34 mouse cellular contexts compared by ENCODE assay signal in genomic region chr1:136605790-136606189, GRCm38 (mm10). TPM values are rescaled to one million over a fixed set of nuclear protein-coding genes. Genes with fewer than 3 reads are reported as not detected.
A peak's percentile ranks its signal among the peaks of the same experiment; 100 is the strongest.
DNase-seq lines count a peak whose midpoint lies in the region; ATAC-seq lines count a peak whose summit lies in the region.
"Had no signal": no experiment of that assay in that cellular context is flagged by ENCODE, and none has a peak within 500 bp of the region (broad histone marks: within the 10 kb centered on the region; RNA-seq: fewer than 3 reads in every experiment).

No protein-coding gene starts in this region.

- H3K9ac ChIP-seq in liver, embryonic 16.5 days (ENCODE audit: low read depth, low read length): no peak overlapping the region
- no peak overlapping the region for H3K9ac ChIP-seq in liver, embryonic 12.5 days
- H3K9ac ChIP-seq in embryonic facial prominence, embryonic 11.5 days (replicated peaks; ENCODE audit: low read length): no peak overlapping the region
- no peak overlapping the region for H3K9ac ChIP-seq in stomach, embryonic 15.5 days
- no peak overlapping the region for H3K9ac ChIP-seq in heart, embryonic 11.5 days (ENCODE audit: low read depth, low read length)
- H3K9ac ChIP-seq in kidney, embryonic 15.5 days: no peak overlapping the region
- H3K9ac ChIP-seq: heart, embryonic 13.5 days; hindbrain, embryonic 15.5 days; limb, embryonic 15.5 days; liver, embryonic 14.5 days; lung, embryonic 15.5 days; neural tube, embryonic 13.5 days had no signal

- H3K4me1 ChIP-seq in liver, embryonic 16.5 days (ENCODE audit: control insufficient read depth, low read depth, low read length): no peaks in the 10 kb centered on the region
- peaks cover 9% of the 10 kb centered on the region; the same call in 1 of the 2 replicates for H3K4me1 ChIP-seq in liver, embryonic 12.5 days
- H3K4me1 ChIP-seq in embryonic facial prominence, embryonic 11.5 days (ENCODE audit: control insufficient read depth, insufficient read depth, low read length): no peaks in the 10 kb centered on the region
- no peaks in the 10 kb centered on the region for H3K4me1 ChIP-seq in stomach, embryonic 15.5 days
- no peaks in the 10 kb centered on the region for H3K4me1 ChIP-seq in heart, embryonic 11.5 days (ENCODE audit: control insufficient read depth, insufficient read depth, low read length)
- no peaks in the 10 kb centered on the region for H3K4me1 ChIP-seq in kidney, embryonic 15.5 days
- H3K4me1 ChIP-seq: heart, embryonic 13.5 days; hindbrain, embryonic 10.5 days; hindbrain, embryonic 15.5 days; limb, embryonic 10.5 days; limb, embryonic 15.5 days; neural tube, embryonic 13.5 days had no signal

- peak; percentile 43 for DNase-seq in brain, adult 2 months (ENCODE audit: low read depth, low spot score)
- peak; percentile 17 for DNase-seq in embryonic facial prominence, embryonic 11.5 days (ENCODE audit: low spot score)
- DNase-seq: adrenal gland, postnatal 14 days; cerebellum, adult 11-12 months; cerebellum, adult 9-11 months; gastrocnemius, adult 2 months; gastrocnemius, postnatal 36 days; heart, adult 2 months; heart, postnatal 10 days; kidney, adult 9 months; kidney, postnatal 14 days; layer of hippocampus, adult 9-11 months; retina, postnatal 1 day; spleen, adult 18-20 months; thymus, postnatal 4 days had no signal

- H3K27ac ChIP-seq in liver, embryonic 16.5 days (ENCODE audit: low read length): no peak overlapping the region
- H3K27ac ChIP-seq in liver, embryonic 12.5 days: no peak overlapping the region
- no peak overlapping the region for H3K27ac ChIP-seq in embryonic facial prominence, embryonic 11.5 days (replicated peaks; ENCODE audit: low read depth, low read length)
- no peak overlapping the region for H3K27ac ChIP-seq in stomach, embryonic 15.5 days
- H3K27ac ChIP-seq in heart, embryonic 11.5 days (ENCODE audit: low read depth, low read length): no peak overlapping the region
- no peak overlapping the region for H3K27ac ChIP-seq in kidney, embryonic 15.5 days
- H3K27ac ChIP-seq: gastrocnemius, adult 2 months; heart, adult 2 months; heart, embryonic 13.5 days; hindbrain, embryonic 10.5 days; hindbrain, embryonic 15.5 days; limb, embryonic 10.5 days; limb, embryonic 15.5 days; liver, embryonic 14.5 days; lung, embryonic 15.5 days; neural tube, embryonic 13.5 days had no signal

- H3K4me3 ChIP-seq in liver, embryonic 16.5 days (ENCODE audit: low read depth, low read length): no peak overlapping the region
- no peak overlapping the region for H3K4me3 ChIP-seq in liver, embryonic 12.5 days
- no peak overlapping the region for H3K4me3 ChIP-seq in embryonic facial prominence, embryonic 11.5 days (ENCODE audit: low read depth, low read length)
- no peak overlapping the region for H3K4me3 ChIP-seq in stomach, embryonic 15.5 days (replicated peaks)
- H3K4me3 ChIP-seq in heart, embryonic 11.5 days (ENCODE audit: low read depth, low read length): no peak overlapping the region
- H3K4me3 ChIP-seq in kidney, embryonic 15.5 days (replicated peaks): no peak overlapping the region
- H3K4me3 ChIP-seq: gastrocnemius, adult 2 months; heart, adult 2 months; heart, embryonic 13.5 days; hindbrain, embryonic 10.5 days; hindbrain, embryonic 15.5 days; limb, embryonic 10.5 days; limb, embryonic 15.5 days; lung, embryonic 15.5 days; myocyte; neural tube, embryonic 13.5 days had no signal

- no peaks in the 10 kb centered on the region for H3K27me3 ChIP-seq in liver, embryonic 16.5 days (ENCODE audit: control insufficient read depth, insufficient read depth, low read depth, low read length)
- H3K27me3 ChIP-seq in liver, embryonic 12.5 days (replicated peaks): no peaks in the 10 kb centered on the region
- H3K27me3 ChIP-seq in embryonic facial prominence, embryonic 11.5 days (ENCODE audit: control insufficient read depth, insufficient read depth, low read length): no peaks in the 10 kb centered on the region
- H3K27me3 ChIP-seq in stomach, embryonic 15.5 days (replicated peaks): no peaks in the 10 kb centered on the region
- H3K27me3 ChIP-seq in heart, embryonic 11.5 days (ENCODE audit: control insufficient read depth, insufficient read depth, low read length): no peaks in the 10 kb centered on the region
- no peaks in the 10 kb centered on the region for H3K27me3 ChIP-seq in kidney, embryonic 15.5 days
- H3K27me3 ChIP-seq: heart, embryonic 13.5 days; hindbrain, embryonic 15.5 days; limb, embryonic 15.5 days; lung, embryonic 15.5 days; neural tube, embryonic 13.5 days had no signal

- WGBS in liver, embryonic 16.5 days (ENCODE audit: insufficient replicate concordance): 50% methylated on average over 9 of the region's 9 CpGs
- WGBS in liver, embryonic 12.5 days (ENCODE audit: insufficient replicate concordance): 65% methylated on average over 9 of the region's 9 CpGs
- WGBS in embryonic facial prominence, embryonic 11.5 days: 75% methylated on average over 9 of the region's 9 CpGs
- WGBS in stomach, embryonic 15.5 days: 56% methylated on average over 9 of the region's 9 CpGs
- 72% methylated on average over 9 of the region's 9 CpGs for WGBS in heart, embryonic 11.5 days (ENCODE audit: insufficient replicate concordance)
- 76% methylated on average over 9 of the region's 9 CpGs for WGBS in kidney, embryonic 15.5 days

- no peaks in the 10 kb centered on the region for H3K36me3 ChIP-seq in liver, embryonic 16.5 days (ENCODE audit: control insufficient read depth, insufficient read depth)
- H3K36me3 ChIP-seq in liver, embryonic 12.5 days: no peaks in the 10 kb centered on the region
- no peaks in the 10 kb centered on the region for H3K36me3 ChIP-seq in embryonic facial prominence, embryonic 11.5 days (replicated peaks; ENCODE audit: control insufficient read depth, insufficient read depth, low read depth, low read length)
- no peaks in the 10 kb centered on the region for H3K36me3 ChIP-seq in stomach, embryonic 15.5 days
- H3K36me3 ChIP-seq in heart, embryonic 11.5 days (ENCODE audit: control insufficient read depth, insufficient read depth, low read length): no peaks in the 10 kb centered on the region
- no peaks in the 10 kb centered on the region for H3K36me3 ChIP-seq in kidney, embryonic 15.5 days
- H3K36me3 ChIP-seq: heart, embryonic 13.5 days; hindbrain, embryonic 10.5 days; hindbrain, embryonic 15.5 days; limb, embryonic 10.5 days; limb, embryonic 15.5 days; lung, embryonic 15.5 days; neural tube, embryonic 13.5 days had no signal

- no peak overlapping the region for H3K4me2 ChIP-seq in liver, embryonic 16.5 days (ENCODE audit: low read depth, low read length)
- H3K4me2 ChIP-seq in liver, embryonic 12.5 days: no peak overlapping the region
- no peak overlapping the region for H3K4me2 ChIP-seq in embryonic facial prominence, embryonic 11.5 days (ENCODE audit: low read depth, low read length)
- H3K4me2 ChIP-seq in stomach, embryonic 15.5 days: no peak overlapping the region
- no peak overlapping the region for H3K4me2 ChIP-seq in heart, embryonic 11.5 days
- no peak overlapping the region for H3K4me2 ChIP-seq in kidney, embryonic 15.5 days
- H3K4me2 ChIP-seq: heart, embryonic 13.5 days; hindbrain, embryonic 15.5 days; limb, embryonic 15.5 days; lung, embryonic 15.5 days; midbrain, embryonic 11.5 days; neural tube, embryonic 13.5 days had no signal

- 0 out of 2 replicates have a peak, but pooled peaks have one; percentile 21 for ATAC-seq in liver, embryonic 16.5 days (ENCODE audit: low read depth)
- no peak for ATAC-seq in liver, embryonic 12.5 days
- no peak for ATAC-seq in embryonic facial prominence, embryonic 11.5 days (replicated peaks; ENCODE audit: insufficient number of reproducible peaks, low FRiP score, low TSS enrichment, low read depth)
- peak; percentile 65 for ATAC-seq in stomach, embryonic 15.5 days (ENCODE audit: insufficient read depth, low FRiP score, low read depth)
- no peak for ATAC-seq in heart, embryonic 11.5 days (replicated peaks; ENCODE audit: insufficient number of reproducible peaks, low FRiP score, low TSS enrichment)
- no peak for ATAC-seq in kidney, embryonic 15.5 days (replicated peaks; ENCODE audit: low FRiP score)
- ATAC-seq: CD4-positive, CD25-positive, alpha-beta regulatory T cell, adult 4 months; forebrain, embryonic 14.5 days; inflammation-experienced regulatory T-cells, adult 6 months; midbrain, embryonic 16.5 days had no signal

- H3K9me3 ChIP-seq in liver, embryonic 16.5 days (replicated peaks; ENCODE audit: control insufficient read depth, low read length): no peaks in the 10 kb centered on the region
- H3K9me3 ChIP-seq in liver, embryonic 12.5 days (replicated peaks): no peaks in the 10 kb centered on the region
- H3K9me3 ChIP-seq in embryonic facial prominence, embryonic 11.5 days (replicated peaks; ENCODE audit: control insufficient read depth, low read length): no peaks in the 10 kb centered on the region
- H3K9me3 ChIP-seq in stomach, embryonic 15.5 days: no peaks in the 10 kb centered on the region
- no peaks in the 10 kb centered on the region for H3K9me3 ChIP-seq in heart, embryonic 11.5 days (replicated peaks; ENCODE audit: control insufficient read depth, low read length)
- H3K9me3 ChIP-seq in kidney, embryonic 15.5 days (replicated peaks): no peaks in the 10 kb centered on the region
- H3K9me3 ChIP-seq: heart, embryonic 13.5 days; hindbrain, embryonic 10.5 days; hindbrain, embryonic 15.5 days; limb, embryonic 10.5 days; limb, embryonic 15.5 days; lung, embryonic 15.5 days; neural tube, embryonic 13.5 days had no signal

RNA-seq across cellular contexts. Expression of gene Zfp281, which starts 18.9 kb away (rescaled TPM):
- 6.4 TPM in 2 replicates for polyA plus RNA-seq in liver, embryonic 16.5 days (2015; fragmentation: Nextera tagmentation; extraction: Ambion mirVana)
- polyA plus RNA-seq in liver, embryonic 12.5 days (2016; fragmentation: Nextera tagmentation; extraction: Ambion mirVana): 11.9 and 12.3 TPM in 2 replicates
- 41.2 and 42.3 TPM in 2 replicates for polyA plus RNA-seq in embryonic facial prominence, embryonic 11.5 days (2014; fragmentation: Nextera tagmentation; extraction: Ambion mirVana)
- polyA plus RNA-seq in stomach, embryonic 15.5 days (2015; fragmentation: Nextera tagmentation; extraction: Ambion mirVana): 16.0 and 16.7 TPM in 2 replicates
- polyA plus RNA-seq in heart, embryonic 11.5 days (2014; fragmentation: Nextera tagmentation; extraction: Ambion mirVana): 17.4 and 17.5 TPM in 2 replicates
- polyA plus RNA-seq in kidney, embryonic 15.5 days (2015; fragmentation: Nextera tagmentation; extraction: Ambion mirVana): 23.0 and 23.1 TPM in 2 replicates

Comparison
In these comparisons a context has a peak if more than half of its experiments do, and no peak if none do; other contexts are left out.
1. ATAC-seq: peak in liver, embryonic 16.5 days (single experiment) and stomach, embryonic 15.5 days (single experiment); none in liver, embryonic 12.5 days (single experiment), embryonic facial prominence, embryonic 11.5 days (single experiment), heart, embryonic 11.5 days (single experiment) and kidney, embryonic 15.5 days (single experiment).